Mouse (Mus musculus) C3H10T1/2 (cell line): ENCODE results near the gene Nkg7. TPM values are rescaled to one million over a fixed set of nuclear protein-coding genes. Genes with fewer than 3 reads are reported as not detected.

ENCODE experiments used
- polyA plus RNA-seq, 2 experiments: library from polyadenylated mRNA; unstranded; fragments of >200 nt; fragmentation: generic; extraction: Trizol; gene quantifications; one replicate each; pipeline ENCODE4 v1.2.1; 2012; ENCODE audit warnings: missing spikeins in 2 of 2

The Nkg7 gene
- under 1 TPM in 1 of 2 experiments, not detected in 1; 0.09 TPM for polyA plus RNA-seq

GRCm38 (mm10) chr7:43436341-43437255, at the start of gene Nkg7:
Gene Nkg7 (plus strand): TSS chr7:43437073.

GRCm38 (mm10) chr7:43408131-43408553, 28.7 kb upstream of the Nkg7 start, which contains the start of gene Siglecg:
Gene Siglecg (plus strand): TSS chr7:43408204.

GRCm38 (mm10) chr7:43427406-43427805, 9.5 kb upstream of the Nkg7 start, which contains the start of gene Lim2:
Gene Lim2 (plus strand): TSS chr7:43427670.

GRCm38 (mm10) chr7:43440482-43440881, 3.6 kb downstream of the Nkg7 start, which contains the start of gene Cldnd2:
Gene Cldnd2 (plus strand): TSS chr7:43440782.

DNA sequence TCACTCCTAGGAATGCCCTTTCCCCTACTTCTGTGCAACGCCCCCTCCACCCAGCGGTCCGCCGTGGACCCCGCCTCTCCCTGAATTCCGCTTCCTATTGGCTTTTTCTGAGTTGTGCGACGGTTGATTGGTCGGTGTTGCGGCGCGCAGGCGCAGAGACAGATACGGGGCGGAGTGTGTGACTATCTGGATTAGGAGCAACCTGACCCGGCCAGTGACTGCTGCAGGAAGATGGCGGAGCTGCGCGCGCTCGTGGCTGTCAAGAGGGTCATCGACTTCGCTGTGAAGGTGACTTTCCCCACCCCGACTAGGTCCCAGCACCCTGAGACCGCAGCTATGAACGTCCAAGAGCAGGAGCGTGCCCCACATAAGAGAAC, 7.0 kb downstream of the Nkg7 start, which contains the start of the genes Etfb and Gm45233:
Gene Etfb (plus strand): TSS at position 167 of the 377 bp plus-strand sequence.
Gene Gm45233 (plus strand): TSS at position 212 of the 377 bp plus-strand sequence.

DNA sequence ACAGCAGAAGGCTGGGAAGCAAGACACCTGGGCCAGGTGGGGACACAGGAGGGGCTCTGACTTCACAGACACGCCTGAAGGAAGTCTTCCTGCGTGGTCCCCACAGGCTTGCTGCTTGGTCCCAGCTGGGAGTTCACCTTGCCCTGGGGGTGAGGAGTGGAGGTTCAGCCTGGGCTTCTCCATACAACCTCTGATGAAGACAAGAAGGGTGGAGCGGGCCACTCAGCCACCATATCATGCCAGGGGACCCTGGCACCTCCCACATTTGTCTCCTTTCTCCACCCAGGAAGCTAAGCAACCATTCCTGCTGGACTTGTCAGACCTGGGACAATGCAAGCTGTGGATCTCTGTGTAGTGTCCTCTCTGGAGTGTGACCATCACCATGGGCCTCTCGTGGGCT, 26.0 kb downstream of the Nkg7 start, which contains the start of gene Vsig10l:
Gene Vsig10l (plus strand): TSS at position 301 of the 400 bp plus-strand sequence.

Other genes starting within 250 kb of the Nkg7 start
- 1 to 10 TPM in 1 of 2 experiments, under 1 TPM in 1; 0.14 to 1.3 TPM for gene Zfp715, start 123.8 kb upstream of the Nkg7 start, polyA plus RNA-seq
- not detected for gene Siglecf, start 85.7 kb upstream of the Nkg7 start, polyA plus RNA-seq
- gene Siglecg, start 28.9 kb upstream of the Nkg7 start, polyA plus RNA-seq = under 1 TPM in 1 of 2 experiments, not detected in 1; 0.62 TPM
- gene Lim2, start 9.4 kb upstream of the Nkg7 start, polyA plus RNA-seq = not detected
- gene Cldnd2, start 3.7 kb downstream of the Nkg7 start, polyA plus RNA-seq = not detected
- 100 to 1,000 TPM; 318 to 407 TPM for gene Etfb, start 7.0 kb downstream of the Nkg7 start, polyA plus RNA-seq
- under 1 TPM; 0.07 to 0.63 TPM for gene Gm45233, start 7.1 kb downstream of the Nkg7 start, polyA plus RNA-seq
- 1 to 10 TPM in 1 of 2 experiments, under 1 TPM in 1; 0.11 to 2.1 TPM for gene Vsig10l, start 26.1 kb downstream of the Nkg7 start, polyA plus RNA-seq
- 10 to 100 TPM in 1 of 2 experiments, 1 to 10 TPM in 1; 5.7 to 26.5 TPM for gene Iglon5, start 53.0 kb downstream of the Nkg7 start, polyA plus RNA-seq
- gene 4931406B18Rik, start 68.9 kb downstream of the Nkg7 start, polyA plus RNA-seq = not detected
- gene Cd33, start 107.4 kb downstream of the Nkg7 start, polyA plus RNA-seq = under 1 TPM in 1 of 2 experiments, not detected in 1; 0.04 TPM
- 1 to 10 TPM in 1 of 2 experiments, under 1 TPM in 1; 0.11 to 2.6 TPM for gene Zfp658, start 125.2 kb downstream of the Nkg7 start, polyA plus RNA-seq
- 1 to 10 TPM in 1 of 2 experiments, under 1 TPM in 1; 0.09 to 1.8 TPM for gene Zfp719, start 142.5 kb downstream of the Nkg7 start, polyA plus RNA-seq
- not detected for gene Zfp819, start 170.1 kb downstream of the Nkg7 start, polyA plus RNA-seq
- gene Ceacam18, start 197.6 kb downstream of the Nkg7 start, polyA plus RNA-seq = not detected
- not detected for gene Siglece, start 223.1 kb downstream of the Nkg7 start, polyA plus RNA-seq
- gene Ctu1, start 234.9 kb downstream of the Nkg7 start, polyA plus RNA-seq = 10 to 100 TPM in 1 of 2 experiments, 1 to 10 TPM in 1; 6.7 to 11.8 TPM